Mouse (Mus musculus) CH12.LX (cell line): Measurements from ENCODE around the gene Snx21. TPM values are rescaled to one million over a fixed set of nuclear protein-coding genes. Genes with fewer than 3 reads are reported as not detected.

ENCODE experiments used
- DNase-seq: peaks from one replicate; pipeline ENCODE4 v3.0.0-alpha.2; 2013; ENCODE audit errors: extremely low read depth
- H3K27ac ChIP-seq: 2 replicates; pipeline ENCODE4 v1.5.1; 2012; ENCODE audit warnings: low read depth, mild to moderate bottlenecking, control low read depth, moderate library complexity; ENCODE audit not compliant: insufficient read depth
- H3K27me3 ChIP-seq: replicated peaks from 2 replicates; pipeline ENCODE3; 2012; ENCODE audit warnings: inconsistent platforms
- H3K36me3 ChIP-seq, 2 experiments: replicated peaks in 1 of 2; 2 replicates each; pipeline versions ENCODE3 to v1.6.1; 2012; ENCODE audit warnings: inconsistent platforms in 1 of 2, low read length in 1 of 2, mild to moderate bottlenecking in 1 of 2, mixed read lengths in 1 of 2, moderate library complexity in 1 of 2; ENCODE audit not compliant: control insufficient read depth in 1 of 2, insufficient read depth in 1 of 2
- H3K4me1 ChIP-seq, 2 experiments: 2 replicates each; pipeline ENCODE4 v1.6.1; 2012; ENCODE audit warnings: inconsistent platforms in 1 of 2, moderate library complexity in 1 of 2; ENCODE audit not compliant: insufficient read depth in 2 of 2, control insufficient read depth in 1 of 2
- H3K4me2 ChIP-seq: 2 replicates; pipeline ENCODE4 v1.6.1; 2012; ENCODE audit warnings: low read depth, mild to moderate bottlenecking, control low read depth; ENCODE audit not compliant: poor library complexity, insufficient read depth, severe bottlenecking
- H3K4me3 ChIP-seq, 3 experiments: fragments of 150-350 bp in 1 of 3; sonication (generic) in 1 of 3; replicated peaks in 1 of 3; 2 replicates each; pipeline versions ENCODE3 to v1.5.1; 2011 to 2012; ENCODE audit warnings: low read depth in 2 of 3, low read length in 2 of 3, mild to moderate bottlenecking in 2 of 3, moderate library complexity in 2 of 3, control low read depth in 1 of 3, improper control_type of control experiment in 1 of 3, inconsistent platforms in 1 of 3, mixed read lengths in 1 of 3; ENCODE audit not compliant: poor library complexity in 1 of 3
- H3K79me2 ChIP-seq: replicated peaks from 2 replicates; pipeline ENCODE4 v1.6.1; 2012; ENCODE audit warnings: mild to moderate bottlenecking, moderate library complexity; ENCODE audit not compliant: control insufficient read depth, poor library complexity, insufficient read depth, severe bottlenecking; ENCODE audit errors: extremely low read depth
- H3K9ac ChIP-seq: 2 replicates; pipeline ENCODE4 v1.6.1; 2012; ENCODE audit warnings: low read depth, mild to moderate bottlenecking, control low read depth, moderate library complexity; ENCODE audit not compliant: insufficient read depth
- H3K9me3 ChIP-seq: replicated peaks from 2 replicates; pipeline ENCODE3; 2012; ENCODE audit warnings: low read length, inconsistent platforms, mixed read lengths
- CHD2 ChIP-seq: IDR thresholded peaks from 2 replicates; pipeline ENCODE4 v1.6.1; 2011; ENCODE audit warnings: low read length, improper control_type of control experiment
- E2F4 ChIP-seq: IDR thresholded peaks from 2 replicates; pipeline ENCODE4 v1.6.1; 2011; ENCODE audit warnings: low read depth, low read length, improper control_type of control experiment; ENCODE audit not compliant: insufficient replicate concordance
- EP300 ChIP-seq: IDR thresholded peaks from 2 replicates; pipeline ENCODE4 v1.6.1; 2011; ENCODE audit warnings: low read length, improper control_type of control experiment
- ETS1 ChIP-seq: conservative IDR thresholded peaks from 2 replicates; pipeline ENCODE4 v1.6.1; 2012; ENCODE audit warnings: low read depth, mild to moderate bottlenecking, inconsistent platforms, low read length, improper control_type of control experiment, moderate library complexity
- JUN ChIP-seq: IDR thresholded peaks from 2 replicates; pipeline ENCODE4 v1.6.1; 2011; ENCODE audit warnings: low read depth, mild to moderate bottlenecking, low read length, improper control_type of control experiment, moderate library complexity; ENCODE audit not compliant: insufficient read depth
- MAFK ChIP-seq: IDR thresholded peaks from 2 replicates; pipeline ENCODE4 v1.6.1; 2011; ENCODE audit warnings: low read length, improper control_type of control experiment; ENCODE audit not compliant: insufficient replicate concordance
- MEF2A ChIP-seq: IDR thresholded peaks from 2 replicates; pipeline ENCODE4 v1.6.1; 2014; ENCODE audit warnings: low read depth, mild to moderate bottlenecking, inconsistent platforms, low read length, improper control_type of control experiment, borderline replicate concordance
- NELFE ChIP-seq: IDR thresholded peaks from 2 replicates; pipeline ENCODE4 v1.6.1; 2011; ENCODE audit warnings: low read depth, low read length, improper control_type of control experiment
- NRF1 ChIP-seq: IDR thresholded peaks from 2 replicates; pipeline ENCODE4 v1.6.1; 2014; ENCODE audit warnings: low read depth, mild to moderate bottlenecking, inconsistent platforms, low read length, improper control_type of control experiment, moderate library complexity
- POLR2A ChIP-seq: IDR thresholded peaks from 2 replicates; pipeline ENCODE4 v1.6.1; 2011; ENCODE audit warnings: low read depth, mild to moderate bottlenecking, improper control_type of control experiment, low read length
- POLR2AphosphoS2 ChIP-seq: IDR thresholded peaks from 2 replicates; pipeline ENCODE4 v1.6.1; 2011; ENCODE audit warnings: low read depth, low read length, improper control_type of control experiment
- TCF12 ChIP-seq: IDR thresholded peaks from 2 replicates; pipeline ENCODE4 v1.6.1; 2014; ENCODE audit warnings: low read depth, mild to moderate bottlenecking, inconsistent platforms, low read length, improper control_type of control experiment
- ZKSCAN1 ChIP-seq: IDR thresholded peaks from 2 replicates; pipeline ENCODE4 v1.6.1; 2012; ENCODE audit warnings: low read depth, inconsistent platforms, low read length, improper control_type of control experiment, borderline replicate concordance
- ZMIZ1 ChIP-seq: IDR thresholded peaks from 2 replicates; pipeline ENCODE4 v1.6.1; 2012; ENCODE audit warnings: low read depth, mild to moderate bottlenecking, inconsistent platforms, low read length, improper control_type of control experiment
- dilution Hi-C: fragments of 300-500 bp; cut with MboI; formaldehyde crosslinking; loops from 2 replicates; pipeline ENCODE4 v1.14.3; 2020; ENCODE audit warnings: low sequenced_read_pairs; ENCODE audit not compliant: extremely low pct_unique_long_range_greater_than_20kb, extremely low pct_ligation_motif_present
- in situ Hi-C: fragments of 300-500 bp; cut with MboI; formaldehyde crosslinking; loops from 3 replicates; pipeline ENCODE4 v1.14.3; 2019; ENCODE audit warnings: low sequenced_read_pairs, low pct_ligation_motif_present, low pct_unique_long_range_greater_than_20kb, mixed read lengths
- polyA plus RNA-seq: library from polyadenylated mRNA; unstranded; fragments of >175 nt; gene quantifications from 2 replicates; pipeline ENCODE4 v1.2.1, GENCODE M21; 2012; ENCODE audit warnings: low read depth; ENCODE audit not compliant: insufficient read length
- total RNA-seq, 2 experiments: library from RNA; depleted of rRNA; stranded (reverse); fragments of 300-350 nt in 1 of 2; fragments of >200 nt in 1 of 2; gene quantifications; 2 replicates each; pipeline ENCODE4 v1.2.3; 2012 to 2014

The Snx21 gene
- total and polyA plus RNA-seq, 3 experiments: 0.71 to 3.3 (median 1.5) TPM

- dilution Hi-C loops: no loop called here
- Histone ChIP-seq H3K27me3 (peaks cover 20% of the 10 kb centered on the region), H3K4me1 (peaks cover 7 to 19% of the 10 kb centered on the region in 2 experiments), H3K4me3 (no peak overlapping the region), H3K79me2 (peaks cover 10% of the 10 kb centered on the region; the same call in 1 of the 2 replicates), H3K9ac (no peak overlapping the region), H3K27ac (no peak overlapping the region), H3K4me2 (no peak overlapping the region), H3K36me3 (peaks cover 17 to 33% of the 10 kb centered on the region in 2 experiments), H3K9me3 (no peaks in the 10 kb centered on the region)
- TF ChIP-seq POLR2AphosphoS2 (peak; percentile 51; the same call in 1 of the 2 replicates), POLR2A (peak; percentile 24), ZMIZ1 (peak; percentile 39; the same call in 1 of the 2 replicates), MAFK (no peak), MEF2A (no peak)
- in situ Hi-C loops: no loop called here
- DNase-seq: no peak
Measured at GRCm38 (mm10) chr2:164773229-164773988, 12.2 kb upstream of the Snx21 start.

DNA sequence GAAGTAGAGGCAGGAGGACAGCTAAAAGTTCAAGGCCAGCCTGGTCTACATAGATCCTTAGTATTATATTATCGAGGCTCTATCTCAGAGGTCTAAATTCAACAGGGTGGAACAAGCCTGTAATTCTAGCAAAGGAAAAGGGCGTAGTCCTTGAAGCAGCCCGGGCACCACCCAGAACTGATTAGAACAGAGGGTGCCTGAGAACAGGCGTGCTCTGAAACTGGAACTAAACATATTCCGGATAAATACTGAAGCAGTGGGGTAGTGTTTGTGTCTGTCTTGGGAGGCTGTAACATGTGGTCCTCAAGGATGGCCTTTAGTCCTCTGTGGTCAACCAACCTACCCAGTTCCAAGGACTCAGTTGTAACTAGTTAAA is 11.6 kb upstream of the Snx21 start:
- no peak for TF ChIP-seq JUN
- no peak for TF ChIP-seq E2F4
- TF ChIP-seq TCF12: no peak
- dilution Hi-C loops: no loop called here
- H3K4me3 ChIP-seq: no peak overlapping the region
- H3K4me2 ChIP-seq: no peak overlapping the region
- H3K36me3 ChIP-seq: peaks cover 17 to 33% of the 10 kb centered on the region in 2 experiments
- DNase-seq: no peak
- peaks cover 10% of the 10 kb centered on the region; the same call in 1 of the 2 replicates for H3K79me2 ChIP-seq
- in situ Hi-C loops: no loop called here
- H3K4me1 ChIP-seq: peaks cover 7 to 19% of the 10 kb centered on the region in 2 experiments
- no peak overlapping the region for H3K27ac ChIP-seq
- H3K9ac ChIP-seq: no peak overlapping the region
- no peaks in the 10 kb centered on the region for H3K9me3 ChIP-seq
- peaks cover 26% of the 10 kb centered on the region for H3K27me3 ChIP-seq

DNA sequence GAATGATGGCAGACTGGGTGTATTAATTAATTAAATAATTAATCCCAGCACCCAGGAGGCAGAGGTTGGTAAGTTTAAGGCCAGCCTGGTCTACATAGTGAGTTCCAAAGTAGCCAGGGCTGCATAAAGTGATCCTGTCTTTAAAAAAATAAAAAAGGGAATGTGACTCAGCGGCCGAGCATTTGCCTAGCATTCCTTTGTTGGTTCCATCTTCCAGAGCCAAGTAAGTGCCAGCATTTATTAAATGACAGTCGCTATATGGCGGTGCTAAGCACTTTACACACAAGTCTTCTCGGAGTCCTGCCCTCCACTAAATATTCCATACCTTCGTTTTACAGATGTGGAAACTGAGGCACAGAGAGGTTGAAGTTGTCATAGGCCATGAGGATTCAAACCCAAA is 9.5 kb upstream of the Snx21 start:
- no peak overlapping the region for H3K27ac ChIP-seq
- in situ Hi-C loops: no loop called here
- no peak overlapping the region for H3K4me2 ChIP-seq
- H3K79me2 ChIP-seq: no peaks in the 10 kb centered on the region
- no peak for TF ChIP-seq ZKSCAN1
- TF ChIP-seq NRF1: no peak
- TF ChIP-seq CHD2: no peak
- TF ChIP-seq NELFE: no peak
- TF ChIP-seq ETS1: no peak
- TF ChIP-seq EP300: no peak
- no peak for DNase-seq
- H3K9me3 ChIP-seq: no peaks in the 10 kb centered on the region
- peaks cover 15 to 27% of the 10 kb centered on the region in 2 experiments for H3K36me3 ChIP-seq
- dilution Hi-C loops: no loop called here
- peaks cover 43% of the 10 kb centered on the region for H3K27me3 ChIP-seq
- H3K4me1 ChIP-seq: peaks cover 5 to 12% of the 10 kb centered on the region in 2 experiments
- no peak overlapping the region for H3K4me3 ChIP-seq
- no peak overlapping the region for H3K9ac ChIP-seq
